Mouse (Mus musculus): ENCODE measurements around the gene Zcwpw1.

Zcwpw1 gene

GRCm38 (mm10) chr5:137756106-137756505, 31.5 kb upstream of the Zcwpw1 start:
- no peak for DNase-seq

GRCm38 (mm10) chr5:137756882-137757661, 30.5 kb upstream of the Zcwpw1 start:
- peak; percentile 90 to 94 for DNase-seq

- peak; percentile 39 to 61 for DNase-seq
Measured at GRCm38 (mm10) chr5:137757887-137758286, 29.7 kb upstream of the Zcwpw1 start.

GRCm38 (mm10) chr5:137758921-137759534, 28.6 kb upstream of the Zcwpw1 start:
- DNase-seq, result no peak

- DNase-seq, result peak; percentile 88
Measured at GRCm38 (mm10) chr5:137759971-137760412, 27.6 kb upstream of the Zcwpw1 start.

- DNase-seq, result no peak
Measured at GRCm38 (mm10) chr5:137764609-137765340, 22.8 kb upstream of the Zcwpw1 start.

GRCm38 (mm10) chr5:137766270-137766669, 21.3 kb upstream of the Zcwpw1 start:
- DNase-seq, result no peak

GRCm38 (mm10) chr5:137768475-137768874, 19.1 kb upstream of the Zcwpw1 start:
- no peak for DNase-seq

GRCm38 (mm10) chr5:137770709-137771108, 16.9 kb upstream of the Zcwpw1 start:
- no peak for DNase-seq

- no peak for DNase-seq
Measured at GRCm38 (mm10) chr5:137772755-137773154, 14.8 kb upstream of the Zcwpw1 start.

GRCm38 (mm10) chr5:137775587-137776290, 11.9 kb upstream of the Zcwpw1 start:
- DNase-seq, result no peak

GRCm38 (mm10) chr5:137776408-137776918, 11.1 kb upstream of the Zcwpw1 start:
- no peak for DNase-seq

GRCm38 (mm10) chr5:137777267-137777845, 10.2 kb upstream of the Zcwpw1 start:
- DNase-seq, result no peak

GRCm38 (mm10) chr5:137778635-137779034, 9.0 kb upstream of the Zcwpw1 start, which contains the start of gene Ppp1r35:
Gene Ppp1r35 (plus strand): TSS chr5:137778849.
- DNase-seq, result peak; percentile 97

GRCm38 (mm10) chr5:137779053-137779933, 8.3 kb upstream of the Zcwpw1 start:
- DNase-seq, result peak in 1 of 2 experiments; percentile 47

GRCm38 (mm10) chr5:137781661-137782060, 5.9 kb upstream of the Zcwpw1 start:
- no peak for DNase-seq

GRCm38 (mm10) chr5:137782776-137783522, 4.6 kb upstream of the Zcwpw1 start:
- DNase-seq, result no peak

GRCm38 (mm10) chr5:137783901-137784540, 3.6 kb upstream of the Zcwpw1 start:
- DNase-seq, result no peak

- DNase-seq, result no peak
Measured at GRCm38 (mm10) chr5:137784546-137784945, 3.1 kb upstream of the Zcwpw1 start.
